Mouse (Mus musculus) Muller cell, postnatal 12 days (primary cell): Measurements from ENCODE around the gene Cyp39a1.

Experiments
- DNase-seq: peaks from one replicate; pipeline ENCODE4 v3.0.0-alpha.2; 2015; ENCODE audit errors: inconsistent ontology term

The Cyp39a1 gene

DNA sequence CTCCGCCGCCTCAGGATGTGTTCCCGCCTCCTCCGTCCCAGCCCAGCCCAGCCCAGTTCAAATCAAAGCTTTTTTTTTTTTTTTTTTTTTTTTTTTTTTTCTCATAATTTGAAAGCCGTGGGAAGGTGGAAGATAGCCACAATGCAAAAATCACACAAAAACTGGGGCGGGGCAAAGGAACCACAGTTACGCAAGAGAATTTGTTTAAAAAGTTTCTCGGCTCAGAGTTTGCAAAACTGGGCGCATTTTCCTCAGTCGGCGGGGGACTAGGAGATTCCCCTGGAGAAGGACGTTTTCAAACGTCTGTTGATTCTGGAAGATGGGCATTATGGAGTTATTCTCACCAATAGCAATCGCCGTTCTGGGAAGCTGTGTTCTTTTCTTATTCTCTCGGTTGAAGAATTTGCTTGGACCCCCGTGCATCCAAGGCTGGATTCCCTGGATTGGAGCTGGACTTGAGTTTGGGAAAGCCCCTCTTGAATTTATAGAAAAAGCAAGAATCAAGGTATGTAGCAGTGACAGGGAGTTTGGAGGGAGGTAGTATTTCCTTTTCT, at the start of gene Cyp39a1:
TSS of gene Cyp39a1 (plus strand) at position 136 of the 554 bp plus-strand sequence.
- no peak for DNase-seq

DNA sequence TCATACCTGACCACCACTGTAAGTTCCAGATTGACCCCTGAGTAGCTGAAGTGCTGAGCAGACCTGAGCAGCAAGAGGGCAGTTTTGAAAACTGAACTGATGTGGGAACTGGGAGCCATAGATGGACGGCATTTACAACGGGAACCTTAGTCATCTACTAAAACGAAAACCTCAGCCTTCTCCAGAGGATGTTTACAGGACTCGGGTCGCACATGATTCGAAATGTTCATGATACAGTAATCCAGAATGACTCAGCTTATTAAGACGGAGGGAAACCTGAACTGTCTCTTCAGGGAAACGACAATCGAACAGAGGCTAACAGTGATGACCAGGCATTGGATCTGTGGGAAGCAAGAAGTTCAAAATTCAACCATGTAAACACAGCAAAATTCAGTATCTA, 48.1 kb upstream of the Cyp39a1 start:
- no peak for DNase-seq

DNA sequence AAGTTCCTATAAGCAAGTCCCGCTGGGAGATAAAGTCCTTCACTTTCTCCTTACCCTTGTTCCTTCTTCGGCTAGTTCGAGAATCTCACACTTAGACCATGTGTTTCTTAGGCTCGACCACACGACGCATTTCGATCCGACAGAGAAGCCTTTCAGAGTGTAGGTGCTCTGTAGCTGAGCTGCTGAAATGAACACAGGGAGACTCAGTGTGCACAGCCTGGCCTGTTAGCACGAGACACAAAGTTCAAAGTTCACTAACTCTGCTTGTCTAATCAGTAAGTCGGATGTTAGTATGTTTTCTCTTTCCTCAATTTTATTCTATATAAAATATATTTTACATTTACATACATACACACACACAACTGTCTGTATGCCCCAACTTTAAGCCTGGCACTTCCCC, 45.1 kb upstream of the Cyp39a1 start:
- no peak for DNase-seq

DNA sequence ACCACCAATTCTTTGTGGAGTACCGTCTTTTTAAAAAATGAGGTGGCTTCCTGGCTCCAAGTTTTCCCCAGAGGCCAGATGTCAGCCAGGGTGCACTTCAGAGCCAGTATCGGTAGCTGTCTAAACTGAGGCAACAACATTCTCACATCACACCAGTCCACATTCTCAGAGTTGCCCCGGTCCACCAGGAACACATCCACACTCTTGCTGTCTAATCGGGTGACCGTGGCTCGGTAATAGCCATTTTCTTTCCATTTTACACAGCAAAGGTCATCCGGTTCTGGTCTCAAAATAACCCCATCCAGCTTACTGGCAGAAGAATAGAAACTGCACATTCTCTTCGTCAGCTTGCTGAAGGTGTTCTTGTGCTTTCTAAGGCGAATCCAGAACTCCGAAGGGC, 39.0 kb upstream of the Cyp39a1 start:
- DNase-seq = no peak

DNA sequence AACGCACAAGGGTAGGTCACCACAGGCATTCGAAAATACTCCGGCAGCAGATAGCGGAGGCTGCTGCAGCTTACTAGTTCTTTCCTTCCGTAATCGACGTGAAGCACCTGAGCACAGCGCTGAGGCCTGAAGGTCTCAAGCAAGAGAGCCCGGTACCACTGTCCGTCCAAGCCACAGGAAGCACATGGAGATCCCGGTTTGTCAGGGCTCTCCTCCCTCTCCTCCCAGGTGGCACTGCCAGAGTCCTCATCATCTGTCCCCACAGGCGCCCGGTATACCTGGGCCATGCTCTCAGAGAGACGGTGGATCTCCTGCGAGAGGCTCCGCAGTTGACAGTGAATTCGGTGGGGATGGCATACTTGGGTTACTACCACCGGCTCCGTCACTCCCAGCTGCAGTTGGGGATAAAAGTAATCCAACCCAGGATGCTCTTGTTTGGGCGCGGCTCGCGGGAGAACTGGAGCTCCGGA, 38.2 kb upstream of the Cyp39a1 start:
- no peak for DNase-seq

DNA sequence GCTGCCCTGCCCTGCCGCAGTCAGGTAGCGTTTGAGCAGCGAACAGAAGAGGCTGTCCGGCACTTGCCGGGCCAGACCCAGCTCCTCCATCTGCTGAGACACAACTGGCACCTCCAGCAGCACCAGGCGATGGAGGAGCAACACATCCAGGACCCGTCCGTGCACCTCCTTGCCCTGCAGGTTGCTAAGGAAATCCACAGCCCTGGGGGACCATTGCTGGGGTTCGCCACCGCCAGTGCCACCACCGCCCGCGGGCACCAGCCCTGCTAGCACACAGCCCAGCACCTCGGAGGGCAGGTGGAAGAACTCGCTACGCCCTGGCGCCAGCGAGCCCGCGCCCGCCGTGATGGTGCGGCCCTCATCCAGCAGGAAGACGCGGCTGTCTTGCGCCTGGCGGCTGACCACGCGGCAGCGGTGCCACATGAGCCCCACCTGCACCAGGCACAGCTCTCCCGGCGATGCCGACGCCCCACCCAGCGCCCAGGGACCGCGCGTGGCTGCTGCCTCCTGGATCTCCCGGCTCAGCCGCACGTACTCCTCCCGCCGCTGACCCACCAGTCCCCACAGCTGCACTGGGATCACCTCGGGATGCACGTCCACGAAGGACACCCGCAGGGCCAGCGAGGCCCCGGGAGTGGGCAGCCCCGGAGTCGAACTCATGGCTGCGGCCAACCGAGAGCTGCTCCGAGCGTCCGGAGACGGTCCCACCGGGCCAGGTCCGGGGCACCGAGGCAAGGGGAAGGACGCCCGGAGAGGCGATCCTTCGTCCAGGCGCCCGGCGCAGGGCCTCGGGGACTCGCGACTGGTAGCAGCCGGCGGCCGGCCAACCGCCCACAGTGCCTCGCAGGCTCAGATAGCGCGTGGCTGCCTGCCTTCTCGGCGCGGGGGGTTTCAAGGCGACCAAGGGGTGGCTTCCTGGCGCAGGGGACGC, 37.5 kb upstream of the Cyp39a1 start, which contains the start of gene Tdrd6:
TSS of gene Tdrd6 (minus strand) at position 804 of the 931 bp plus-strand sequence.
- DNase-seq = peak; percentile 28

DNA sequence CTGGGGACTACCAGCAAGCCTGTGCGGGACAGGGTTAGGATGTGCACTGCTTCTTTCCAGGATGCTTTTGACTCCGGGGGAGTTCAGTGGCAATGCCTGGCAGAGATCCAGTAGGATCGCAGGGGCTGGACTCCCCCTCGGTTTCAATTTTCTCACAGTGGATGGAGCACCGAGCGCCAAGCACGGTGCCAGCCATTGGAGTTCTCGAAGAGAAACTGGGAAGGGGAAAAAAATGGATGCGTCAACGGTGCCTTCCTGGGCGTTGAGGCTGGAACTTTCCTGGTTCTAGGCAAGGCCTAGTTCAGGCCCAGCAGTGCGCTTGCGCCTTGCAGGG, 36.8 kb upstream of the Cyp39a1 start:
- DNase-seq = no peak

DNA sequence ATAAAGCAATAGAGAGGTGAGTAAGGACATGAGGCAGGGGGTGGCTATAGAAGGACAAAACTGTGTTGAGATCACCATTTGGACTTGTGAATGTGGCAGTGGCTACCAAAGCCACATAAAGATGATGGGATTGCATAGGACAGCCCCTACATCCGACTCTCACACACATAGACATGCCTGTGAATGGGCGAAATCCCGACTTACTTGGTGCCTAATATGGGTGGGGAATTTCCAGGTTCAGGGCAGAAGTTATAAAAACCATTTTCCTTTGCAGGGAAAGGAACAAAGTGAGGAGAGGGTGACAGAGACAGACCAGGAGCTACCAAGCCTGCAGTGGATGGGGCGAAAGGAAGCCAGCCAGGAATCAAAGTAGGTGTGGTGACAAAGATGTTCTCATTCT, 30.1 kb upstream of the Cyp39a1 start:
- no peak for DNase-seq

DNA sequence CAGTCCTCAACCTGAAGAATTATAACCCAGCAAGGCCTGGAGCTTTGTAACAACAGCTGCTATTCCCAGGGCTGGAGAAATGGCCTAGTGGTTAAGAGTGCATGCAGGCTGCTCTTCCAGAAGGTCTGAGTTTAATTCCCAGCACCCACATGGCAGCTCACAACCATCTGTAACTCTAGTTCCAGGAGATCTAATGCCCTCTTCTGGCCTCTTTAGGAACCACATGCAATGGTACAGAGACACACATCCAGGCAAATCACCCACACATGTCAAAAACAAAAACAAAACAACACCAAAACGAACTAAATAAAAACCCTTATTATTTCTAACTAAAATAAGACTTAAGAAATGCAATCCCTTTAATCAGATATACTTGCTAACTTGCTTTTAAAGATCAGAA, 26.4 kb upstream of the Cyp39a1 start:
- no peak for DNase-seq

DNA sequence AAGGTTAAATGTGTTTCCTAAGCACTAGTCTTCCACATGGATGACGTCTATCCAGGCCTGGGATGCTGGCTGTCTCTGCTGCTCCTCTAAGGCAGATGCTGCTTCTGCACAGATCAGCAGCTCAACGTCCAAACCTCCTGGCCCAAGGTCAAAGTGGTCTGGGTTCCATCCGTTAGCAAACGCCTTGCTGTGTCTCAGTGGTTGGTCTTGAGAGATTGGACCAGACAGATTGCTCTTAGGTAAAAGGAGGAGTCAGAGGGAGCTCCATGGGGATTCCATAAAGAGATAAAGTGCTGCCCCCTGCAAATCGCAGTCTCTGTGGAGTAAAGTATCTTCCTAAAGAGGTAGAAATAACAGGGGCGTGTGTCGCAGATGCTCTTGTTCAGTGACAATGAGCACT, 24.0 kb upstream of the Cyp39a1 start:
- DNase-seq = no peak

DNA sequence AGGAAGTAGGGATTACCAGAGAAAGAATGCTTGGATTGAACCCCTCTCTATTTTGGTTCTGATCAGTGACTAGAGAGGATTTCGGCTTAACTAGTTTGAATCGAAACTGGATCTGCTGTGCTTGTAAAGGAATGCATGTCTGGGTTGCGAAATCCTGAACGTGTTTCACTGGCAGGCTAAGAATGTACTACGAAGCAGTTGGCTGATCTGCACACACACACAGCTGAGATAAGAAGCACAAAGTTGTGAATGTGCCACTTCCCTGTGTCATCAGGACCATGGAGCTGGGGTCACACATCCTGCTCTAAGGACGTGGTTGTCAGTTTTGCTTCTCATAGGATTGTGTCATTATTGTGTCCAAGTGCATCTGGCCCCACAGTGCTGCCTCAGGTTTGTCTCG, 22.9 kb upstream of the Cyp39a1 start:
- DNase-seq = peak; percentile 47

DNA sequence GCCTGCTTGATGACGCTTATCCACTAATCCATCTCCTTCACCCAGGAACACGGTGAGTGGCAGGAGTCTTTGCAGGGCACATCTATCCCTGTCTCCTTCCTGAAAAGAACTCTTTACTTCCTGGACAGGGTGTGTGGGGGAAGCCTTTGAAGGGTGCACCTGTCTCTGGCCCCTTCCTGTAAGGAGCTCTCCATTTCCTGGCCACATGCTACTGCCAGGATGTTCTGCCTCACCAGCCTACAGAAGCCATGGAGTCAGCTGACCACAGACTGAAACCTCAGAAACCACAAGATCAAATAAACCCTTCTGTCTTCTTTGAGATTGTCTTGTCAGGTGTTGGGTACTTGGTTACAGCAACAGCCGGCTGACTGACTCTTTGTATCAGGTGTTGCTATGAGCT, 22.1 kb upstream of the Cyp39a1 start:
- DNase-seq = no peak

DNA sequence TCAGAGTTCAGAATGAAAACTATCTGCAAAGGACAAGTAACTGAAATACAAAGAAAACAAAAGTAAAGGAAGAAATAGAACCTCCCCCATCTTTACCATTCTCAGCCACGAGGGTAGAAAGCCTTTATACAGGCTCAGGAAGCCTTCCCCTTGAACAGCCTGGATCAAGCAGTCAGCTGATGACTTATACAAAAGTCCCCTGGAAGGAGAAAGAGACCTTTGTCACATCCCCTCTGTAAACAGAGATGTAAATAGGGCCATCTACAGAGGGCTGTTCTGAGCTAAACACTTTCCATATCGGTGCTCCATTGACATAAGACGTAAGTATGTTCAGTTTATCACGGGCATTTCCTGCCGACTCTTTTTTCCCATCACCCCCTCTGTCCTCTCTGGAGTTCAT, 20.3 kb upstream of the Cyp39a1 start:
- DNase-seq = no peak

DNA sequence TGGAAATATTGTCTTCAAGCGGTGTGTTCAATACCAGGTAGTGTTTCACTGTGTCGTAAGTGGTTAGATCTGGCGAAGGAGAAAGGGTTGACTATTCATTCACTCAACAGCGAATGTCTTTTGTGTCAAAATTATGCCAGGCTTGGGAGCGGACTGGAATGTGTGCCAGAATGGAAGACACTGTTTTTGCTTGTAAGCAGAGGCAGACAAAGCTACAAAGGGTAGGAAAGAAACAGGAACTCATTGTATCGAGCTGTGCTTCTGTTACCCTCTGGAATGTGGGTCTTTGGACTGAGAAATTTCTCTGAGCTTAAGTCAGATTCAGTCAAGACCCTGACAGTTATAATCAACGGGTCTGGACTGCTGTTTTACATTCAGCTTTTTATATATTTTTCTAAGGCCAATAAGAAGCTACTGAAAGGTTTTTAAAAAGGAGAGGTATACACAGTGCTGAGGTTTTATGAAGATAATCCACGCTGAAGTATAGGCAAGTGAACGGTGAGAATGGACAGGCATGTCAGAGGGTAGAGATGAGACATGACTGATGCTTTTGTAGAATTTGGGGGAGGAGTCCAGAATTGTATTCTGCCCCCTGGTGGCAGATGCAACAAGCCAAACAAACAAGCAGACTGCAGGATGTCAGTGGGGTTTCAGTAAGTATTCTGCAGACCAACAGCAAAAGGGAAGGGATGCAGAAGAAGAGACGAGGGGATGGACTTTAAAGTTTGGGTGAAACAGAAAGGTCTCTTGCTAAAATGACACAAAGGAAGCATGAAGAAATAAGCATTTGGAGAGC, 17.4 kb upstream of the Cyp39a1 start:
- DNase-seq = peak; percentile 89

DNA sequence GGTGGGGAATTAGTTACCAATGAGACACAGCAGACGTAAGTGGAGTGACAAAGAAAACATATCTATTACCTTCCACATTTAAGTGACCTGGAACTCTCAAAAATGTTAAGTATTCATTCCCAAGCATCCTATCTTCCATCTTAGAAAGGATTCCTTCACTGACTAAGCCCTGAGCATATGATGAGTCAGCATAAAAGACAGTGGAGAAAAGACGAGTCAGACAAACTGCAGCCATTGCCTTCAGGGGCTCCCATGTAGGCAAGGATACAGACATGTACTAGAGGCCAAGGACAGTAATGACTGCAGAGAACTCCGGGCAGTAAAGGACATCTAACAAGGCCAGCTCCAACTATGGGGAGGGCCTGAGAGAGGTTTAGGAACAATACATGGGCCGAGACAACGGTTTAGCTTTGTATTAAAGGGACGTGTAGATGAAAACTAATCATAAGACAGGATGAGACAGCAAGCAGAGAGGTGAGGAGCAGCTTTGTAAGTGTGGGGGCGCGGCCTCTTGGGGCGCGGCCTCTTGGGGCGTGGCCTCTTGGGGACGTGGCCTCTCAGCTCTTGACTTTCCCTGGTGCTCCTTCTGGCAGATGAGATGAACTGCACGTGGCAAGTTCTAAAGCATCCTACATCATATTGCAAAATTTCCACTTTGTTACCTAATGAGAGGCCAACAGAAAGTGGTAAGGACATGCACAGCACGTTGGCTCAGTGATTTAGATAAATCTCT, 15.7 kb upstream of the Cyp39a1 start:
- DNase-seq = no peak

DNA sequence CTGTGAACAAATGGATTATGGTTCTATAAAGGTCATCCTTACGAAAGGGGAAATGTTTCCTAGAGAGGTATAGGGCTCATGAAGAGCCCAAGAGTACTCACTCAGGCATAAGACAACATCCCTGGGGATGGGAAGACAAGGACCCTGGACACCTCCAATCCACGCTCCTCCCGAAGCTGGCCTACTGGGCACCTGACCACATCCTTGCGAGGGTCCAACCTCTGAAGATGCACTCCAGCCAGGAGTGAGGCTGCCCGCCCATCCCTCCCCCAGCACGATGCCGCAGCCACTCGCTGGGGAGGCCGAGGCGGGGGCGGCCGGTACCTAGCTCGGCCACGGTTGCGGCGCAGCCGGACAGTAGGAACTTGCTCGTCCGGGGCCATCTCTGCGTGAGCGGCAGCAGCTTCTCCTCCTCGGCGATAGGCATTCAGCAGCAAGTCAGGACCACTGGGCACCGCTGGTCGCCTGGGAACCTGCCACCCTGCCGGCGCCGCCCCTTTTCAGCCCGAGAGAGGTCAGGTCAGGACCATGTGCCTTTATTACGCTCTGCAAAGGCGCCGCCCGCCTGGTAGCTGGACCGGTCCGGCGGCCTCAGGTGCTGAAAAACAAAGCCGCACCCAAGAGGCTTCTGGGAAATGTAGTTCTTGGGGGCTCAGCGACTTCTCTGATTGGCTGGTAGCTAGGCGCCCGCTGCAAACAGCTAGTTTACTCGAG, 492 bp upstream of the Cyp39a1 start, which contains the start of gene Slc25a27:
TSS of gene Slc25a27 (minus strand) at position 639 of the 714 bp plus-strand sequence.
- DNase-seq = peak; percentile 92

DNA sequence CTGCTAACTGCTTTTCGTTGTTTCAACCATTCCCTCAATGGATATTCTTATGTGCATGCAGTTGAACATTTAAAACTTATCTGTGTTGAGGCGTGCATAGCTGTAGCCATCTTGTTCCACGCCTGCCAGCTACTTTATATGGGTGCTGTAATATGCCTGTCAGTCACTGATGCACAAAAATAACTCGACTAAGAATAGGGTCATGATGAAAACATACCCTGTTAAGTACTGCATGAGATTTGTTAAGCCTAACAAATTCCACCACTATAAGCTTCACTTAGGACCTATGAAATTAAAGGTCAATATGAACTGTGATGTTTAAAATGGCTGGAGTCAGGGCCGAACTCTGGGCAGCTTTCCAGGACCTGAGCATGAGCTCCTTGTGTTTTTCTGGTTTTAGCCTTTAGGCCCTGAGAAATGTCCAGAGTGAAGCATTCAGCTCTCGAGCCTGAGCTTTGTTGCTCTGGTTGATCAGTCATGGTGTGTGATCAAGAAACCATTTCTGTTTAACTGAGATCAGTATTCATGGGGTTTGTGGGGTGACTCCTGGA, 2.0 kb downstream of the Cyp39a1 start:
- peak; percentile 34 for DNase-seq

DNA sequence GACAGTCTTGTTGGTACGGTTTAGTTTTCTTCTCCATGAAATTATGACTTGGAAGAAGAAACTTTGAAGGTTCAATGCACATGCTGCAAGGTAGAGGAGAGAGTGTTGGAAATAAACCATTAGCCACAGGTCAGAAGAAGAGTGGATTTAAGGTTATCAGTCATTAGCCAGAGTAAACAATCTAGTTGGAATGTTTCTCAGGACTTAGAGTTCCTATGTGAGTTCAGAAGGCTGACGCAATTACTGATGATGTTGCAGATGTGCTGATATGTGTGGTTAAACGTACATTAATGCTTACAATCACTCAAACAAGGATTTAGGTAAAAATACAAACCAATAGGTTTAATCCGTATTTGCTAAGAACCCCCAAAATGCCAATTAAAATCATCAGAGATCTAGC, 4.7 kb downstream of the Cyp39a1 start:
- no peak for DNase-seq

DNA sequence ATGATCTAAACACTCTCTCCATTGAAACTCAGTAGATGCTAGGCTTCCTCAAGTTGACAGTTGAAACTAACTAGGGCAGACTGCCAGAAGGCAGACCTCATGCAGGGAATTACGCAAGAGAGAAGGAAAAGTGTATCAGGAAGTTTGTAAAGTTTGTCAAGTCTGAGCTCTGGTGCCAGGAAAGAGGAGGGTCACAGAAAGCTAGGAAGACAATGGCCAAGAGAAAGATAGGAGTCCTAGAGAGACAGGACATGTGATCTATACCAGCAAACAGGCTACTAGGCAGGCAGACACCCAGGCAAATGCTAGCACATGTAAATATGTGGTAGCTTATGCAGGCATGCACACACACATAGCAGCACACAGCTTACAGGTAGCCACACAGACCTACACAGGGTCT, 8.0 kb downstream of the Cyp39a1 start:
- peak; percentile 58 for DNase-seq

DNA sequence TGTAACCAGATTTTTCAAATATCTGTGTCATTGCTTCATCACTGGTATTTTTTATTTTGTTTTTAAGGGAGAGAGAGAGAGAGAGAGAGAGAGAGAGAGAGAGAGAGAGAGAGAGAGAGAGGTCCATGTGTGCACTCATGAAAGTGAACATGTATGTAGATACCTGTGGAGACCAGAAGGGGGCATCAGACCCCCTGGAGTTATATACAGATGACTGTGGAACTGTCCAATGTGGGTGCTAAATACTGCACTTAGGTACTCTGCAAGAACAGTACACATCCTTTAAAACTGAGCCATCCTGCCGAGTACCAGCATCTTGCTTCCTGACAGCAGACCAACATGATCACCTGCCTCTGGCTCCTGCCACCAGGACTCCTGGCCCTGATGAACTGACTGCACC, 9.0 kb downstream of the Cyp39a1 start:
- no peak for DNase-seq

DNA sequence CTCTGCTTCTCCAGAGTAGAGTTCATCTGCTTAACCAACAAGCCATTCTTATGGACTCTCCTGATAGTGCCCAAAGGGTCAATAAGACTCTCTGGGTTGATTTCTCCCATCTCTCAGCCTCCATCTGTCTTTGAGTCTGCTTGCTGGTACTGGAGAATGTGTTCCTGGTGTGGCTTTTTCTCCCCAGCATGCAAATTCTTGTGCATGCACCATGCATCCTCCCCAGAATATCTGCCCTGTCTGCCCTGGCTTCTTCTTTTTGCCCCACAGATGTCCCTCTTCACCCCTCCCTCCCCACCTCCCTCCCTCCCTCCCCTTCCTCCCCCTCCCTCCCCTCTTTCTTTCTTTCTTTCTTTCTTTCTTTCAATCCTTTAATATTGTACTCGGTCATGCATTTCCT, 10.1 kb downstream of the Cyp39a1 start:
- DNase-seq = no peak
